Mouse (Mus musculus) brain, embryonic 18.5 days (tissue): ENCODE measurements around the gene Edil3.

Experiments used
- DNase-seq: peaks from one replicate; pipeline ENCODE4 v3.0.0-alpha.2; 2012; ENCODE audit warnings: low read depth, low spot score

Gene Edil3

GRCm38 (mm10) chr13:88821440-88822331 lies at the start of gene Edil3:
TSS of gene Edil3 (plus strand) at chr13:88821472.
- DNase-seq: no peak

GRCm38 (mm10) chr13:88799186-88799585 lies 22.1 kb upstream of the Edil3 start:
- DNase-seq: no peak

- no peak for DNase-seq
Observed at GRCm38 (mm10) chr13:88801006-88801405, 20.3 kb upstream of the Edil3 start.

GRCm38 (mm10) chr13:88805838-88806237 lies 15.4 kb upstream of the Edil3 start:
- no peak for DNase-seq

GRCm38 (mm10) chr13:88806269-88806668 lies 15.0 kb upstream of the Edil3 start:
- no peak for DNase-seq

DNA sequence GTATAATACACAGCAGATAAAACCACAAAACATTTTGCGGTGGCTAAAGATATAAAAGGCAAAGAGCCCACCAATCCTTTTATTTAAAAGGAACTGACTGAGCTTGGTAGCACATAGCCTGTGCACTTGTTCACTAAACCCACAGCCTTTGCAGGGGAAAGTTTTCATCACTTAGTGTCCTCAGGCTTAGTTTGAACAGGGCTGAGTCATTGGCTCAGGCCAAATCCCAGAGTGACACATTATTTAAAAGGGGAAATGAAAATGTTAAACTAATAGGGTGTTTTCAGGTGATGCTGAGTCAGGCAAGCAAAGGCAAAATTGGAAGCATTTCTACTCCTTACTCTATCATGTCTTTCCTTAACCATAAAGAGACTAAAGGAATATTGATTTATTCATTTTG lies 11.2 kb upstream of the Edil3 start:
- no peak for DNase-seq

DNA sequence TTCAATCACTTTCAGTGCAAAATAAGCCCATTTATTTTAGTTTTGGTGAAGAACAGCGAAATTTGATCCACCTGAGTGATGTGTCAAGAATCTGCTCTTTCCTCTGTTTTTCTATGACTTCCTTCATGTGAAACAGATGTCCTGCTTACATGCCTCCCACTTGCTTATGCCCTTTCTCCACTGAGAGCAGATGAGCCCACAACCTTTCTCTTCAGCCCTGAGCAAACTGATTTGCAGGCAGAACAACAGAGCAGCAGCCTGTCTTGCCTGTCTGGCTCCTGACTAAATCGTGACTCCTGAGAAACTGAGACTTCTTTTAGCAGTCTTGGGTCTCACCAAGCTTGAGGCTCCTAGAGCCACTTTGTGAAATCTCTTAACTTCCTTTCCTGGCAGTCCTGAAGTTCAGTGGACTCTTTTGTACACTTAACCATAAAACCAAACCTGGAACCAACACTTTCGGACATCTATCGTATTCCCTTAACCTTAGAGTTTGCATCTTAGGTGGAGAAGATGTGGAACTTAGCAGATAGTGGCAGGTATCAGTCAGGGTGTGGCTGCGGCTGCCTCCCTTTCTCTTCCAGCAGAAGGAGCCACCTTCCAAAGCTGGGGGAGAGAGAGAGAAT lies 475 bp upstream of the Edil3 start:
- DNase-seq: no peak

DNA sequence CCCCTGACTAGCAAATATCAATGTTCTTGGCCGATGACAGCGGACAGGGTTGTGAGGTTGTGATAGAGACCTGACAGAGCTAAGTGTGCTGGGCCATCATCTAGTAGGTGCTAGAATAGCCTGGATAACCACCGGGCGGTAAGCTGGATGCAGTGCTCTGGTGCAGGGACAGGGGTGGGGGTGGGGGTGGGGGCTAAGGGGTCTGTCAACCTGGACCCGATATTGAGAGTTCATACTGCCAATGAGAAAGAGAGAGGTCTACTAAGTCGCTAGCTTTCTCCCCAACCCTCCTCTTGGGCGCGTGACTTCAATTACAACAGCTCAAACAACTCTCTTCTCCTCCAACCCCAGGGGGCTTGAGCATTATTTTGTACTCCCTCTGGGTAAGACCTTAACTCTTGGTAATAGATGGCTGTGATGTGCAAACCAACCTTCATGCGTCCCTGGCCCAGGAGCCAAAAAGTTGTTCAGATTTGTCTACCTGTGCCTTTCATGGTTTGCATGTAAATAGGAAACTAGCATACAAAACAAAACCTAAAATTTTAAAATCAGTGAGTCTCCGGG lies 1.1 kb downstream of the Edil3 start:
- no peak for DNase-seq

DNA sequence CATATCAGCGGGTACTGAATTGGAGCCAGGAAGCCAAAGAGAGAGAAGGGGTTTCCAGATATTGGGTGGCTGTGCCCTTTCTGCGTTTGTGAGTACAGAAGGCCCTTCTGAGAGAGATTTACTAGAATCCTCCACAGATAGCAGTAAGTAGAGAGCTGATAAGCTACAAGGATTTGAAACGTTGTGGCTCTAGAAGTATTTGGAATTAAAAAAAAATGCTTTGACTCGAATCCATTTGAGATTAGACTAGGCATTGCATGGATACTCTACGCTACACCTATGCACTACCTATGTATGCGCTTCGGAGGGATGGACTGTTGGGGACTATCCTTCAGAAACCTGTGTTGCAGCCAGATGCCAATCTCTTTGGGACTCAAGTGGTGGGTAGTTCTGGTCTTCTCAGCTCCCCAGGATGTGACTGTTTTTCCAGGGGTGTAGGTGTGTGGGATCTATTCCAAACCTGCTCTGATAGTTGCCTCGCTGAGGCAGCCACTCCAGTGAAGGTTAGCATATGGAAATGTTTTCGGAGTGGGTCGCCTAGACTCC lies 1.8 kb downstream of the Edil3 start:
- DNase-seq: no peak

DNA sequence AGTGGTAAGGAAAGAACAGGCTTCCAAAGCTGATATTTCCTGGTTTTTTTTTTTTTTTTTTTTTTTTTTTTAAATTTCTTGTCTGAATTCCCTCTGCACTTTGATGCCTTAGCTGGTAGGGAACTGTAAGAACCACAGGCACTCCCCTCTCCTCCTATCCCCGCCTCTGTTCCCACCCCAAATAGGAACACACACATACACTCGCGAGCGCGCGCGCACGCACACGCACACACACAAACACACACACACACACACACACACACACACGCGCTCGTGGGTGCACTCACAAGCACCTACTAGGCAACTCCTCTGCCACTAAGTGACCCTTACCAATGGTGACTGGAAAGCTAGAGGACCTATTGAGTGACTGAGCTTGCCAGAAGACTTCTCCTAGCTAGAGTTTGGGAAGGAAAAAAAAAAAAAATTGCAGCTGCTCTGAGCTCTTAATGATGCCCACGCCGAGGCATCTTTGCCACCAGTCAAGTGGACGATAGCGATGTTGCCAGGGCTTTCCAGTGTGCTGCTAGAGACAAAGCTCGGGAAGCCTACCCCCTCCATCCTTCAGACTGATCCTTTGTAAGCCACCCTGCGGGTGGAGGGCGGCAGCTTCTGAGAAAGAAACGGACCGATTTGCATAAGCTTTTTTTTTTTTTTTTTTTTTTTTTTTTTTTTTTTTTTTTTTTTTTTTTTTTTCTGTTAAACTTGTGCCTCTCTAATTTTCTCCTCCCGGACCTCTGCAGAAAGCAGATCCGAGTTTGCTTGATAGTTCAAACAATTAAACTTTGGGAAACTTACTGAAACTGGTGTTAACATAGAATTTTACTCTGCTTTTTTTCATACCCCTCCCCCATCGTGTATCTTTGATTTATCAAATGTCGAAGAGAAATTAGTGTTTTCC lies 2.5 kb downstream of the Edil3 start:
- peak; percentile 57 for DNase-seq

GRCm38 (mm10) chr13:88824441-88824840 lies 3.2 kb downstream of the Edil3 start:
- no peak for DNase-seq

- DNase-seq: no peak
Observed at GRCm38 (mm10) chr13:88828362-88828761, 7.1 kb downstream of the Edil3 start.

GRCm38 (mm10) chr13:88833732-88834131 lies 12.5 kb downstream of the Edil3 start:
- no peak for DNase-seq

DNA sequence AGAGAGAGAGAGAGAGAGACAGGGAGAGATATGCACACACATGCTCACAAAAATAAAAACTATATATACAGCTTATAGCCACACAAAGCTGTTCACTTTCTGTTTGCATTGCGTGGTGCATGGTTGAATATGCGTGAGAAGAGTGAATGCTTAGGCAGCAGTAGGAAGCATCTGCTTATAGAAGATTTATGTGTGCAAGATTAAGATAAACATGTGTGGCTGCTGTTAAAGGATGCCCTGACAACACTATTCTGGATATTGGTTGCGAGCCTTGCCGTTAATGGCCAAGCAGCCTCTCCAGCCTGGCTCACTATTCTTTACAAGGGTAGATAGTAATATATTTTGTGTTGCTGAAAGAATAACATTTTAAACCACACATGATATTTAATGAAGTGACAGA lies 28.5 kb downstream of the Edil3 start:
- no peak for DNase-seq

- DNase-seq: no peak
Observed at GRCm38 (mm10) chr13:88879960-88880359, 58.7 kb downstream of the Edil3 start.

- DNase-seq: no peak
Observed at GRCm38 (mm10) chr13:88890728-88891127, 69.5 kb downstream of the Edil3 start.

DNA sequence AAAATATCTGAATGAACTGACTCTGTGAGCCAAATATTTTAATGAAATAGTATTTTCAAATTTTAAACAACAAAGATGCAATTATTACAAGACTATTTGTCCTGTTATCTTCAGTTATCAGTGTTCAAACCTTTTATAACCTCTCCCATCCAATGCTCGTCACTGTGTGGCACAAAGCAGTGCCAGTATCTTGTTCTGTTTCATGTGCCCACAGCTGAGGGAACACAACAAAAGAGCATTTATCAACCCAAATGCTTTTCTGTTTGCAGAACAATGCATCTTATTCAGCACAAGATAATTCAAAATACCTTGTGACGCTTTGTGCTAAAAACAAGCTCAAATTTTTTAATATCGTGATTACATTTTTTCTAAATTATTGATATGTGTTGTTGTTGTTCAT lies 78.8 kb downstream of the Edil3 start:
- DNase-seq: no peak

- DNase-seq: no peak
Observed at GRCm38 (mm10) chr13:88907405-88907804, 86.1 kb downstream of the Edil3 start.

DNA sequence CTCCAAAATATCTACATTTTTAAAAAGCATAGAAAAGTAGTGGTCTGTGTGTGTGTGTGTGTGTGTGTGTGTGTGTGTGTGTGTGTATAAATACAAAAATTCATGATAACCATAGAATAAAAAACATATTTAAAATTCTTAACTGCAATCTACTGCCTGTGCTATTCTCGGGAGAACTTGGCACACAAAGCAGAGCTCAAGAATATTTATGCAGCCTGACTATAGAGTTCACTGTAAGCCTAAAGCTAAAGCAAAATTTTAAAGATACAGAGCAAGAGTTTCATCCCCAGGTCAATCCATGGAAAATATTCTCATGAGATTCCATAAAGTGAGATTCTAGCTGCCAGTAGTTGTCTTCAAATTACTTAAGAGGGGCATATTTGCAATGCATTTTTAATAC lies 86.9 kb downstream of the Edil3 start:
- no peak for DNase-seq

- no peak for DNase-seq
Observed at GRCm38 (mm10) chr13:88916503-88916902, 95.2 kb downstream of the Edil3 start.

DNA sequence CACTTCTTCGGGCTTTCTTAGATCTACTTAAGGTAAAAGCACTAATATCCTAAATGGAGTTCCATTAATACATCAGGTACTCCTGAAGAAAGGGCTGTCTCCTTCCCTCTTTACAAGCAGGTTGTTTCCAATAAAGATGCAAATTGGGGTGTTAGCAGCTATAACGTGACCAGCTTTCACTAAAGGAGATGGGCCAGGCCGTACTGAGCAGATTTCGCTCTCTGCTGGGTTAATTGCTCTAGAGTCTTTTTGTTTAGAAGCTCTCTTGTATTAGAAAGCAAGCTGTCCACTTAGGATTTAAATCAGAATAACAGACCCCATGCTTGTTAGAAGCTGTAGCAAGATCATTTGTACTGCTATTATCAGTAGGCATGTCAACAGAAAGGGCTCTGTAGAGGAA lies 108.4 kb downstream of the Edil3 start:
- DNase-seq: no peak
